Mouse (Mus musculus): ENCODE measurements at regions not wholly inside any gene's neighbourhood (a gene's known extent, or its start where the extent isn't known, plus 50 kb on each side); places are given as distances from the start of the nearest gene placed in this dataset.
A peak's percentile ranks its signal among the peaks of the same experiment; 100 is the strongest.

DNA sequence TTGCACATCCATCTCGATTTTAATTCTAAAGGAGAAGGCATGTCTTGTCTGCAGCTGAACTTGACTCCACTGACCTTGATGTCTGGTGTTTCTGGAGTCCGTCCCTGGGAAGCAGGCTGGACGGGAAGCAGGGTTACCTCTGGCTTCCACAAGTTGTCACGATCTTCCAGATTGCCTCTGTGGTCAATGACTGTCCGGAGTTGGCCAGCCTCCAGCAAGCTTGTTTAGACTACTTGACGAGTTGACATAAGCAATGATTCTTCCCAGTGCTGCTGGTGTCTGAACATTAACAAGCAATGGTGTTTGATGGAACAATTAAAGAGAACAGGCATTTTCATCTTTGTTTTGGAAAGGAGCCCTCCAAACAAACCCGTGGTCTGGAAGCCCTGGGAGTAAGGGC is 106.2 kb upstream of the Hmga2 start:
- Histone ChIP-seq H3K4me3 (replicated peaks) (no peak overlapping the region), H3K4me2 (no peak overlapping the region), H3K9me3 (replicated peaks) (no peaks in the 10 kb centered on the region), H3K36me3 (replicated peaks) (no peaks in the 10 kb centered on the region), H3K4me1 (replicated peaks) (no peaks in the 10 kb centered on the region), H3K27me3 (no peaks in the 10 kb centered on the region), H3K9ac (no peak overlapping the region), H3K27ac (replicated peaks) (no peak overlapping the region)
- WGBS (ENCODE audit: insufficient replicate concordance): 28% methylated on average over 7 of the region's 7 CpGs
- no peak for ATAC-seq (ENCODE audit: insufficient read depth)

DNA sequence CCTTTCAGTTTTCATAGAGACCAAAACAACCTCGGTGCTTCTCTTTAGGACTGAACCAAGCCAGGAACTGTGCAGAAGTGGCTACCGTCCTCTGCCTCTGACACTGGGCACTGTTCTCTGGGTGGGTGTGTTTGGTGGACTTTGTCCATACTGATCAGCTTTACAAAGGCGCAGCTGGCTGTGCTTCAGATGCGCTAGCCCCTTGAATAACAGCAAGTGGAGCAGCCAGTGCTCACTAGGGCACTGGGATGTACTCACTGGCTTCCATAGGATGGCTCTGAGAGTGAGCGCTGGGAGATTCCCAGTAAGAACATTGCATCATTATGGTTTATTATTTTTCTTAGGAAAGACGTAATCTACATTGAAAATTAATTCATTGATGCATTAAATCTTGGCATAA is 105.3 kb upstream of the Hmga2 start:
- no peak for ATAC-seq (ENCODE audit: insufficient read depth)
- Histone ChIP-seq H3K9ac (no peak overlapping the region), H3K36me3 (replicated peaks) (no peaks in the 10 kb centered on the region), H3K27ac (replicated peaks) (no peak overlapping the region), H3K4me2 (no peak overlapping the region), H3K9me3 (replicated peaks) (no peaks in the 10 kb centered on the region), H3K4me3 (replicated peaks) (no peak overlapping the region), H3K27me3 (no peaks in the 10 kb centered on the region), H3K4me1 (replicated peaks) (no peaks in the 10 kb centered on the region)
- 71% methylated on average over 6 of the region's 6 CpGs for WGBS (ENCODE audit: insufficient replicate concordance)

GRCm38 (mm10) chr10:120576886-120577285 is 100.6 kb upstream of the Hmga2 start:
- ATAC-seq (ENCODE audit: insufficient read depth): no peak
- 32% methylated on average over 5 of the region's 5 CpGs for WGBS (ENCODE audit: insufficient replicate concordance)
- Histone ChIP-seq H3K4me3 (replicated peaks) (no peak overlapping the region), H3K4me2 (no peak overlapping the region), H3K4me1 (replicated peaks) (no peaks in the 10 kb centered on the region), H3K9ac (no peak overlapping the region), H3K27me3 (peaks cover 4% of the 10 kb centered on the region; the same call in 1 of the 2 replicates), H3K9me3 (replicated peaks) (no peaks in the 10 kb centered on the region), H3K36me3 (replicated peaks) (no peaks in the 10 kb centered on the region), H3K27ac (replicated peaks) (no peak overlapping the region)

DNA sequence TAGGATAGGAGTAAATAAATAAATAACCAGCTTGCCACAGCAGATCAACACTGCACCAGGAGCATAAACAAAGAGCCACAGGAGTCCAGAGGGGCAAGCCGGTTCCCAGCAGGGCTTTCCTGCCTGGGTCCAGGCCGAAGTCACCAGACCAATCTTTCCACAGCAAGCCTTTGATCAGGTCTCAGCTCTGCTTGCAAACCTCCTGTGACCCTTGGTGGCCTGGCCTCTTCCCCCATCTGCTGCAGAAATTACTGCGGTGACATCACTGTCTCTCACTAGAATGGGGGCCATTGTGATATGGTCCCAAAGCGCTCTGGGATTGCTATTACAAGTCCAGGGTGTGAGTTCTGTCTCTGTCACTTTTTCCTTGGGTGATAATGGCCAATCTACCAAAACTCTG is 99.9 kb upstream of the Hmga2 start:
- no peak overlapping the region for H3K4me3 ChIP-seq (replicated peaks)
- no peaks in the 10 kb centered on the region for H3K9me3 ChIP-seq (replicated peaks)
- ATAC-seq (ENCODE audit: insufficient read depth): no peak
- 46% methylated on average over 4 of the region's 4 CpGs for WGBS (ENCODE audit: insufficient replicate concordance)
- no peaks in the 10 kb centered on the region for H3K4me1 ChIP-seq (replicated peaks)
- no peak overlapping the region for H3K27ac ChIP-seq (replicated peaks)
- H3K36me3 ChIP-seq (replicated peaks): no peaks in the 10 kb centered on the region
- peaks cover 4% of the 10 kb centered on the region; the same call in 1 of the 2 replicates for H3K27me3 ChIP-seq
- H3K4me2 ChIP-seq: no peak overlapping the region
- H3K9ac ChIP-seq: no peak overlapping the region

DNA sequence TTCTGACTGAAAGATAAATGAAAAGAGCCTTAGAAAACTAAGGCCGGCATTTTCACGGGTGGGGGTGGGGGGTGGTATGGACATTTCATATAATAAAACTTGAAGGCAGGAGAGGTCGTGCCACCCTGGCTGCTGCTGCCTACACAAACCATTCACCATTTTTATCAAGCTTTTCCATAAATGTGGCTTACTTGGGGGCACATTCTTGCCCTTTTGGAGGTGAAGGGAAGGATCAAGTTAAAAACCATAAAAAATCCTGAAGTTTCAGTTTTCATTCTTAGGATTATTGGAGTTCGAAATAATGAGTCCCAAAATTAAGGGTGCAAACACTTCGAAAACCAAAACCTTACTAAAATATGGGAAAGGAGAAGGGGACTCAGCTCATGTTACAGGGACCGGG is 95.1 kb upstream of the Hmga2 start:
- Histone ChIP-seq H3K36me3 (replicated peaks) (no peaks in the 10 kb centered on the region), H3K4me2 (no peak overlapping the region), H3K27ac (replicated peaks) (no peak overlapping the region), H3K4me1 (replicated peaks) (no peaks in the 10 kb centered on the region), H3K4me3 (replicated peaks) (no peak overlapping the region), H3K9me3 (replicated peaks) (no peaks in the 10 kb centered on the region), H3K27me3 (peaks cover 4% of the 10 kb centered on the region; the same call in 1 of the 2 replicates), H3K9ac (no peak overlapping the region)
- 17% methylated on average over 6 of the region's 6 CpGs for WGBS (ENCODE audit: insufficient replicate concordance)
- no peak for ATAC-seq (ENCODE audit: insufficient read depth)

GRCm38 (mm10) chr10:120565992-120566391 is 89.7 kb upstream of the Hmga2 start:
- no peaks in the 10 kb centered on the region for H3K9me3 ChIP-seq (replicated peaks)
- no peaks in the 10 kb centered on the region for H3K36me3 ChIP-seq (replicated peaks)
- no peak overlapping the region for H3K27ac ChIP-seq (replicated peaks)
- no peaks in the 10 kb centered on the region for H3K4me1 ChIP-seq (replicated peaks)
- H3K4me2 ChIP-seq: no peak overlapping the region
- whole genome bisulfite sequencing (ENCODE audit: insufficient replicate concordance): 80% methylated on average over 4 of the region's 4 CpGs
- no peaks in the 10 kb centered on the region for H3K27me3 ChIP-seq
- no peak overlapping the region for H3K4me3 ChIP-seq (replicated peaks)
- H3K9ac ChIP-seq: no peak overlapping the region
- no peak for ATAC-seq (ENCODE audit: insufficient read depth)

DNA sequence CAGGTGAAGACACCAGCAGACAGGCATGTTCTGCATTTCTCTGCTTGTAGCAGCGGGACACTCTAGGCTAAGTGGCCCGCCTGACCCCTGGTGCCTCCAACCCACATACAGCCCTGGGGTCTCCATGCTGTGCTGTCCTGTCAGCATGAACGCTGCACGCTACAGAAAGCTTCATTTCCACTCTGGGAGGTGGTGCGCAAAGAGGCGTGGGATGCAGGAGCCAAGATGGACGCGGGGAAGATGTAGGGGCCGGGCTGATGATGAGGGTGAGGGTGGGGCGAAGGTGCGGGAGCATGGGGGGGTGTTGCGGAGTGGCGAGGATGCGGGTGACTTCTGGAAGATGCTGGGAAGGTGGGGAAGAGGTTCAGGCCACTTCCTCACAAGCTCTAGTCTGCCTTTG is 88.6 kb upstream of the Hmga2 start:
- no peak overlapping the region for H3K4me3 ChIP-seq (replicated peaks)
- H3K4me2 ChIP-seq: no peak overlapping the region
- ATAC-seq (ENCODE audit: insufficient read depth): no peak
- WGBS (ENCODE audit: insufficient replicate concordance): 41% methylated on average over 14 of the region's 14 CpGs
- no peaks in the 10 kb centered on the region for H3K36me3 ChIP-seq (replicated peaks)
- H3K9ac ChIP-seq: no peak overlapping the region
- H3K27me3 ChIP-seq: no peaks in the 10 kb centered on the region
- H3K9me3 ChIP-seq (replicated peaks): no peaks in the 10 kb centered on the region
- H3K4me1 ChIP-seq (replicated peaks): no peaks in the 10 kb centered on the region
- no peak overlapping the region for H3K27ac ChIP-seq (replicated peaks)

GRCm38 (mm10) chr10:120563926-120564325 is 87.7 kb upstream of the Hmga2 start:
- H3K4me1 ChIP-seq (replicated peaks): no peaks in the 10 kb centered on the region
- H3K27ac ChIP-seq (replicated peaks): no peak overlapping the region
- H3K27me3 ChIP-seq: no peaks in the 10 kb centered on the region
- no peak overlapping the region for H3K4me2 ChIP-seq
- no peak overlapping the region for H3K4me3 ChIP-seq (replicated peaks)
- H3K9ac ChIP-seq: no peak overlapping the region
- no peaks in the 10 kb centered on the region for H3K36me3 ChIP-seq (replicated peaks)
- no peak for ATAC-seq (ENCODE audit: insufficient read depth)
- WGBS (ENCODE audit: insufficient replicate concordance): 51% methylated on average over 10 of the region's 10 CpGs
- no peaks in the 10 kb centered on the region for H3K9me3 ChIP-seq (replicated peaks)

GRCm38 (mm10) chr10:120561821-120562220 is 85.6 kb upstream of the Hmga2 start:
- H3K36me3 ChIP-seq (replicated peaks): no peaks in the 10 kb centered on the region

DNA sequence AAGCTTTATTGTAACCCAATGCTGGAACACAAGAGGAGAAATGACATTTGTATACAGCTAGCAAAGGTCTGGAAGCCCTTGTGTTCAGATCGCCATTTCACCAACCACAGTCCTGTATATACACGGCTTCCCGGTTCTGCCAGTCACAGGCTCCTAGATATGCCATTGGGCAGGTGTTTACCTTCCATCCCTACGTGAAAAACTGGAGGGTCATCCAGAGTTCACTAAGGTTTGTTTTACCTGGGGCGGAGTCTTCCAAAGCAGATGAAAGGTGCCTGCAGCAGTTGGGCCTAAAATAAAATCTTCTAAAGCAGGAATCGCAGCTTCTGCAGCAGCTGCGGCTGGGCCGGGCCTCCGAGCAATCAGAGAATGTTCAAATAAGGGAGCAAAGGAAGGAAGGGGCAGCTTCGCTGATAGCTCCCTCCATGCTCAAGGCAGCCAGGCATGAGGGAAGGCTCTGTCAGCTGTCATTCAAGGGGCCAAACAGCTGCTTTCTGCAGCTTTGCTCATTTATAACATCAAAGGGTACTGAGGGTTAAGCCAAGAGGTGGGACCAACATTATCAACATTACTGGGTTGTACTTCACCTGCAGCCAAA is 81.7 kb upstream of the Hmga2 start:
- Histone ChIP-seq H3K4me1 (replicated peaks) (peaks cover 11% of the 10 kb centered on the region; the same call in 1 of the 2 replicates), H3K9me3 (replicated peaks) (no peaks in the 10 kb centered on the region), H3K4me2 (no peak overlapping the region), H3K4me3 (replicated peaks) (no peak overlapping the region), H3K36me3 (replicated peaks) (no peaks in the 10 kb centered on the region), H3K27ac (replicated peaks) (no peak overlapping the region), H3K27me3 (peaks cover 6% of the 10 kb centered on the region), H3K9ac (no peak overlapping the region)
- WGBS (ENCODE audit: insufficient replicate concordance): 53% methylated on average over 10 of the region's 10 CpGs
- no peak for ATAC-seq (ENCODE audit: insufficient read depth)

More at GRCm38 (mm10) chr10:120561821-120562220, 85.6 kb upstream of the Hmga2 start:
- Histone ChIP-seq H3K4me1 (replicated peaks) (0 out of 2 replicates have a peak, but pooled peaks cover 8% of the 10 kb centered on the region), H3K9ac (no peak overlapping the region), H3K9me3 (replicated peaks) (no peaks in the 10 kb centered on the region), H3K4me2 (no peak overlapping the region), H3K27me3 (no peaks in the 10 kb centered on the region), H3K4me3 (replicated peaks) (no peak overlapping the region), H3K27ac (replicated peaks) (no peak overlapping the region)
- no peak for ATAC-seq (ENCODE audit: insufficient read depth)
- 72% methylated on average over 5 of the region's 5 CpGs for WGBS (ENCODE audit: insufficient replicate concordance)

DNA sequence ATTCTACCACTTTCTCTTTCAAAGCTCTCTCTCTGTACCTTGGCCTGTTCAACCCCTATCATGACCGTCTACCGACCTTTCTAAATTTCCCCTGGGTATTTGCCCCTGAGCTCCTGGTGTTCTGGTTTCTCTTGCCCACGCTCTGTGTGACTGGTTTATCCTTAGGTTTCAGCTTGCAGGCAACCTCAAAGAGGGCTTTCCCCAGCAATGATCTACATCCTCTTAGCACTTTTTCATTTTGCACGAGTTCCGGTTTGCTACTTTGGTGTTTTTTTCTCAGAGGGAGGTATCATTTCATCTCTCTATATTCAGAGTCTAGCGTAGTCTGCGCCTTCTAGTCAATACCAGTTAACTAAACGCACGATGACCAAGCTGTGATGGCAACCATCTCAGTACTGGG is 79.8 kb upstream of the Hmga2 start:
- H3K4me2 ChIP-seq: no peak overlapping the region
- no peaks in the 10 kb centered on the region for H3K36me3 ChIP-seq (replicated peaks)
- no peak overlapping the region for H3K9ac ChIP-seq
- 62% methylated on average over 9 of the region's 9 CpGs for WGBS (ENCODE audit: insufficient replicate concordance)
- peaks cover 25% of the 10 kb centered on the region for H3K27me3 ChIP-seq
- no peaks in the 10 kb centered on the region for H3K9me3 ChIP-seq (replicated peaks)
- no peak for ATAC-seq (ENCODE audit: insufficient read depth)
- H3K4me1 ChIP-seq (replicated peaks): peaks cover 22% of the 10 kb centered on the region; the same call in 1 of the 2 replicates
- H3K4me3 ChIP-seq (replicated peaks): no peak overlapping the region
- H3K27ac ChIP-seq (replicated peaks): no peak overlapping the region

GRCm38 (mm10) chr10:120553097-120553453 is 76.8 kb upstream of the Hmga2 start:
- Histone ChIP-seq H3K4me2 (peak overlapping the region; percentile 78), H3K27ac (replicated peaks) (no peak overlapping the region), H3K9me3 (replicated peaks) (no peaks in the 10 kb centered on the region), H3K36me3 (replicated peaks) (no peaks in the 10 kb centered on the region), H3K4me3 (replicated peaks) (peak overlapping the region; percentile 48), H3K4me1 (replicated peaks) (peaks cover 18% of the 10 kb centered on the region; the same call in 1 of the 2 replicates), H3K27me3 (peaks cover 29% of the 10 kb centered on the region), H3K9ac (no peak overlapping the region)
- WGBS (ENCODE audit: insufficient replicate concordance): 2% methylated on average over 16 of the region's 16 CpGs
- ATAC-seq (ENCODE audit: insufficient read depth): peak; percentile 47

All from liver, embryonic 15.5 days (tissue).